Mouse (Mus musculus): ENCODE results near the gene Olfr959. TPM values are rescaled to one million over a fixed set of nuclear protein-coding genes. Genes with fewer than 3 reads are reported as not detected.

Olfr959 gene
- polyA plus RNA-seq, 1 experiment from 2014 or later, result not detected

Other genes starting within 250 kb of the Olfr959 start
- not detected in 2 replicates for gene Olfr948, start 249.5 kb downstream of the Olfr959 start, polyA plus RNA-seq (2014; fragmentation: Nextera tagmentation; extraction: Ambion mirVana)
- gene Olfr951, start 188.2 kb downstream of the Olfr959 start, polyA plus RNA-seq (2014; fragmentation: Nextera tagmentation; extraction: Ambion mirVana), result not detected in 2 replicates
- gene Olfr952, start 148.4 kb downstream of the Olfr959 start, polyA plus RNA-seq (2014; fragmentation: Nextera tagmentation; extraction: Ambion mirVana), result not detected in 2 replicates
- gene Olfr954, start 118.9 kb downstream of the Olfr959 start, polyA plus RNA-seq (2014; fragmentation: Nextera tagmentation; extraction: Ambion mirVana), result not detected in 2 replicates
- gene Olfr955, start 103.6 kb downstream of the Olfr959 start, polyA plus RNA-seq (2014; fragmentation: Nextera tagmentation; extraction: Ambion mirVana), result not detected in 2 replicates
- not detected in 2 replicates for gene Olfr44, start 81.6 kb downstream of the Olfr959 start, polyA plus RNA-seq (2014; fragmentation: Nextera tagmentation; extraction: Ambion mirVana)
- gene Olfr957, start 59.8 kb downstream of the Olfr959 start, polyA plus RNA-seq (2014; fragmentation: Nextera tagmentation; extraction: Ambion mirVana), result not detected in 2 replicates
- not detected in 2 replicates for gene Olfr958, start 21.5 kb downstream of the Olfr959 start, polyA plus RNA-seq (2014; fragmentation: Nextera tagmentation; extraction: Ambion mirVana)
- 15.9 and 19.0 TPM in 2 replicates for gene AW551984, start 28.8 kb upstream of the Olfr959 start, polyA plus RNA-seq (2014; fragmentation: Nextera tagmentation; extraction: Ambion mirVana)
- gene Olfr148, start 35.1 kb upstream of the Olfr959 start, polyA plus RNA-seq (2014; fragmentation: Nextera tagmentation; extraction: Ambion mirVana), result not detected in 2 replicates
- gene Olfr960, start 45.8 kb upstream of the Olfr959 start, polyA plus RNA-seq (2014; fragmentation: Nextera tagmentation; extraction: Ambion mirVana), result not detected in 2 replicates
- not detected in 2 replicates for gene Olfr961, start 69.5 kb upstream of the Olfr959 start, polyA plus RNA-seq (2014; fragmentation: Nextera tagmentation; extraction: Ambion mirVana)
- gene Olfr963, start 91.6 kb upstream of the Olfr959 start, polyA plus RNA-seq (2014; fragmentation: Nextera tagmentation; extraction: Ambion mirVana), result not detected in 2 replicates
- gene Olfr149, start 131.5 kb upstream of the Olfr959 start, polyA plus RNA-seq (2014; fragmentation: Nextera tagmentation; extraction: Ambion mirVana), result not detected in 2 replicates
- gene Olfr965, start 135.8 kb upstream of the Olfr959 start, polyA plus RNA-seq (2014; fragmentation: Nextera tagmentation; extraction: Ambion mirVana), result not detected in 2 replicates
- not detected in 2 replicates for gene Olfr150, start 155.4 kb upstream of the Olfr959 start, polyA plus RNA-seq (2014; fragmentation: Nextera tagmentation; extraction: Ambion mirVana)
- not detected in 2 replicates for gene Olfr967, start 170.7 kb upstream of the Olfr959 start, polyA plus RNA-seq (2014; fragmentation: Nextera tagmentation; extraction: Ambion mirVana)
- not detected in 2 replicates for gene Olfr968, start 207.7 kb upstream of the Olfr959 start, polyA plus RNA-seq (2014; fragmentation: Nextera tagmentation; extraction: Ambion mirVana)
- not detected in 2 replicates for gene Olfr969, start 215.4 kb upstream of the Olfr959 start, polyA plus RNA-seq (2014; fragmentation: Nextera tagmentation; extraction: Ambion mirVana)
- gene Olfr970, start 233.3 kb upstream of the Olfr959 start, polyA plus RNA-seq (2014; fragmentation: Nextera tagmentation; extraction: Ambion mirVana), result not detected in 2 replicates